Mouse (Mus musculus): ENCODE data around the gene Eno1.

DNA sequence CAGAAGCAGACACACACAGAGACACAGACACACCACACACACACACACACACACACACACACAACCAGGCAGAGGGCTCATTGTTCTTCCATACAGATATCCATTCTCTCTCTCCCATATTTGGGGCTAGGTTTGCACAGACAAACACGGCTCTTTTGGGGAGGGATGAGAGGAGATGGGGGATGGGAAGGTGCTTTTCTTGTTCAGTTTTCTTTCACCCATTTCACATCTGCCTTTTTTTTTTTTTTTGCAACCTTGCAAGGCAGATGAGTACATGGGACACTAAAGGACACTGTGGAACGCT, 46.8 kb downstream of the Eno1 start:
- no peak for TF ChIP-seq CTCF (IDR thresholded peaks at IDR 0.05; ENCODE audit: low read depth, low read length)
- no peak for TF ChIP-seq POLR2A (IDR thresholded peaks at IDR 0.05; ENCODE audit: extremely low read depth, insufficient read depth, low read length)

Measured in liver, adult 2 months (tissue).